Mouse (Mus musculus) neural tube, embryonic 15.5 days (tissue): ENCODE data around the gene Aqp8. TPM values are rescaled to one million over a fixed set of nuclear protein-coding genes. Genes with fewer than 3 reads are reported as not detected.
A peak's percentile ranks its signal among the peaks of the same experiment; 100 is the strongest.

Experiments used
- ATAC-seq: fragments of 200-750 bp; cut with Nextera tagmentation; 2 replicates; pipeline ENCODE4 v1.8.0; 2017; ENCODE audit warnings: mild to moderate bottlenecking, moderate TSS enrichment, moderate library complexity; ENCODE audit not compliant: low FRiP score
- H3K27ac ChIP-seq: fragments of 300-500 bp; sonication (generic); replicated peaks from 2 replicates; pipeline ENCODE4 v1.5.1; 2015; ENCODE audit warnings: mild to moderate bottlenecking, inconsistent platforms
- H3K27me3 ChIP-seq: fragments of 300-500 bp; sonication (generic); replicated peaks from 2 replicates; pipeline ENCODE4 v1.6.1; 2015; ENCODE audit warnings: inconsistent platforms
- H3K36me3 ChIP-seq: fragments of 300-500 bp; sonication (generic); 2 replicates; pipeline ENCODE4 v1.6.1; 2015; ENCODE audit warnings: inconsistent platforms
- H3K4me1 ChIP-seq: fragments of 300-500 bp; sonication (generic); 2 replicates; pipeline ENCODE4 v1.6.1; 2015; ENCODE audit warnings: inconsistent platforms
- H3K4me2 ChIP-seq: fragments of 300-500 bp; sonication (generic); 2 replicates; pipeline ENCODE4 v1.6.1; 2015; ENCODE audit warnings: inconsistent platforms, mild to moderate bottlenecking, moderate library complexity
- H3K4me3 ChIP-seq: fragments of 300-500 bp; sonication (generic); replicated peaks from 2 replicates; pipeline ENCODE4 v1.5.1; 2015; ENCODE audit warnings: mild to moderate bottlenecking, inconsistent platforms
- H3K9ac ChIP-seq: fragments of 300-500 bp; sonication (generic); replicated peaks from 2 replicates; pipeline ENCODE4 v1.6.1; 2015; ENCODE audit warnings: mild to moderate bottlenecking, inconsistent platforms
- H3K9me3 ChIP-seq: fragments of 300-500 bp; sonication (generic); replicated peaks from 2 replicates; pipeline ENCODE4 v1.6.1; 2016; ENCODE audit warnings: inconsistent platforms
- WGBS: fragments of 180-500 bp; shearing (Covaris S2); methylation state at CpG from one replicate; pipeline ENCODE4 v1.1.7; 2015; ENCODE audit warnings: mixed read lengths; 5-methylcytosine and 5-hydroxymethylcytosine counted together
- polyA plus RNA-seq: library from polyadenylated mRNA; unstranded; fragments of >200 nt; fragmentation: Nextera tagmentation; extraction: Ambion mirVana; gene quantifications from 2 replicates; pipeline ENCODE4 v1.2.1, GENCODE M21; 2015

Gene Aqp8
- polyA plus RNA-seq, 1 experiment from 2014 or later = not detected

DNA sequence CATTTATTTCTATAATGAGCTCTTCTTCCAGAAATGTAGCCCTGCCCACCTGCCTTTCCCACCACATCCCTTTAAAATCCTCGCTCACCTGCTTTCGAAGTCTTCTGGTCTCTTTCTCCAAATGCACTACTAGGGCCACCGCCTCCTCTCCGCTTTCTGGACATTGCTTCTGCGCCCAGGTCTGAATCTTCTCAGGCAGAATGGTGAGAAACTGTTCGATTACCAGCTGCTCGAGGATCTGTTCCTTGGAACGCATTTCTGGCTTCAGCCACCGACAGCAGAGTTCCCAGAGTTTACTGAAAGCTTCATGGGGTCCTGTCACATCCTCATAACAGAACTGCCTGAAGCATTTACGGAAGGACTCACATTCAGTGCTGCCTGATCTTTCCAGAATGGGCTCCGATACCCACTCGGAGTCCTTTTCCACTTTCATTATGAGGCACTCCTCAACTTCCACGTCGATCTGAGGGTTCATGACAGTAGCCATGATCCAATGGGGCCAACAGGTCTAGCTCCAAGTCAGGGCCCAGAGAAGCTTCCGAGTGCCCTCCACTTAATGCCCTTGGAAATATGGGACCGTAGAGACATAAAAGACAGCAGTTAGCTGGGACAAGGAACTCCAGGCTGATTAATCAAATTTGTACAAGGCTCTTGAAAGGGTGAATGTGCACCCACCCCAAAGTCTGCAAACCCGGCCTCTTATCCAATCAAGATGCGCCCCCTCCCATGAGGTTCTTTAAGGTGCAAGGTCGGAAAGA lies 37.6 kb downstream of the Aqp8 start:
- H3K4me3 ChIP-seq = peak overlapping the region; percentile 93
- ATAC-seq = 0 out of 2 replicates have a peak, but pooled peaks have one; percentile 19
- H3K4me1 ChIP-seq = peaks cover 35% of the 10 kb centered on the region
- peaks cover 22% of the 10 kb centered on the region for H3K36me3 ChIP-seq
- WGBS = 33% methylated on average over 19 of the region's 19 CpGs
- H3K9me3 ChIP-seq = no peaks in the 10 kb centered on the region
- no peaks in the 10 kb centered on the region for H3K27me3 ChIP-seq
- peak overlapping the region; percentile 96 for H3K27ac ChIP-seq
- peak overlapping the region; percentile 91 for H3K9ac ChIP-seq
- H3K4me2 ChIP-seq = peak overlapping the region; percentile 90

DNA sequence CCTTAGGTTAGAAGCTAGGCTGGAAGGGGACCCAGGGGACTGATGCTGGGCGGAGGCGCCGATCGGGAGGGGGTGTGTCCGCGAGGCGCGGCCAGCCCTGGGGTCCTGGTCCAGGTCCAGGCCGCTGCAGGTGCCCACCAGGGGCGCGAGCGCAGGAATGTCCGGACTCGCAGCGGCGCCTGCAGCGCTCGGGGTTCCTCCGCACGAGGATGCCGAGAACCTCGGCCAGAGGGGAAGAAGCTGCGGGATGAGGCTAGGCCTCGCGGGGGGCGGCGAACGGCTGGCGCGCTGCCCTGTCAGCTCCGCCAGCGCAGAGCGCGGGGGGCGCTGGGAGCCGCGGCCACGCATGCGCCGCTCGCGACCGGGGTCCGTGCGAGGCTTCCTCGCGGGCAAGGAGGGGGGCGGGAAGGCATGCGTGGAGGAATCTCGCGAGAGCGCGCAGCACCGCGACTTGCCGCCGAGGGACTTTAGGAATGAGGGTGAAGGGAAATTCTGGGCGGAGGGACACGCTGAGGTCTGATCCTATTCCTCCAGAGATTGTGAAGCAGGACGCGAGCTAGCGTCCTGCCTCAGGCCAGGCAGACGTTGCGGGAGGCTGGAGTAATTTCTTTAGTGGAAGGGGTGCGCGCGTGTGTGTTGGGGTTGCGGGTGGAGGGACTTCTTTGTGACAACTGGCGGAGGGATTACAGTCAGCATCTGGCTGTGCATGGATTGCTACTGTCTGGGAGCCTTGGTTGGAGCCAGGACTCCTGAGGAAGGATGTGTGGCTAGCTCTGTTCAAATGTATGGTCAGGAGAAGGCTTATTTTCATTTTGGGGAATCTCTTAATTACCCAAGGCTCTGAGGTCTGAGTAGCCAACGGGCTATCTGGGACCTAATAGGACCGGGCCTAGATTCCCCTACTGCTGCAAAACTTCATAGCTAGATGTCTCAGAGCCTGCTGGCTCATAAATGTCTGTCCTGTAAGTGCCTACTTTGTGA lies 38.4 kb downstream of the Aqp8 start, which contains the start of gene Zkscan2:
TSS of gene Zkscan2 (minus strand) at position 211 of the 981 bp plus-strand sequence.
- peak; percentile 97 for ATAC-seq
- peak within 1 kb of the TSS; percentile 96 for H3K27ac ChIP-seq
- under 1% methylated on average over 70 of the region's 71 CpGs for WGBS
- peak within 1 kb of the TSS; percentile 93 for H3K4me3 ChIP-seq
- peaks cover 35% of the 10 kb centered on the region for H3K4me1 ChIP-seq
- peaks cover 14% of the 10 kb centered on the region for H3K36me3 ChIP-seq
- no peaks in the 10 kb centered on the region for H3K9me3 ChIP-seq
- H3K4me2 ChIP-seq = peak within 1 kb of the TSS; percentile 90
- peak within 1 kb of the TSS; percentile 91 for H3K9ac ChIP-seq
- no peaks in the 10 kb centered on the region for H3K27me3 ChIP-seq

DNA sequence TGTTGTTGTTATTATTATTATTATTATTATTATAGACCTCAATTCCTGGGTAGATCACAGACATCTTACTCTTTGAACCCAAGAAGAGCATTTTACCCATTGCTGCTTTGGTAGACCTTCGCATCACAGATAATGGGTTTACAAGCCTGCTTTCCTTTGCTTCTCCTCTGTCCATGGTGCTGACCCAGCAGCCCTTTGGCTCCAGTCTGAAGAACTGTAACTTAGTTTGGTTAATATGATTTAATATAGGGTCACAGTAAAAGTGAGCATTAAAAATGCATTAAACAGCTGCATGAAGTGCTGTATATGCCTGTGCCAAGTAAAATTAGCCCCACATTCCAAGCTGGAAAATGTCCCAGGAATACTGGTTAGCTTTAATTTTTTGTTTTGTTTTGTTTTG lies 41.3 kb downstream of the Aqp8 start:
- no peak overlapping the region for H3K9ac ChIP-seq
- H3K4me2 ChIP-seq = no peak overlapping the region
- H3K9me3 ChIP-seq = no peaks in the 10 kb centered on the region
- no peaks in the 10 kb centered on the region for H3K27me3 ChIP-seq
- H3K36me3 ChIP-seq = no peaks in the 10 kb centered on the region
- 40% methylated on average over 1 of the region's 1 CpGs for WGBS
- peaks cover 27% of the 10 kb centered on the region for H3K4me1 ChIP-seq
- H3K4me3 ChIP-seq = no peak overlapping the region
- ATAC-seq = no peak
- H3K27ac ChIP-seq = no peak overlapping the region

DNA sequence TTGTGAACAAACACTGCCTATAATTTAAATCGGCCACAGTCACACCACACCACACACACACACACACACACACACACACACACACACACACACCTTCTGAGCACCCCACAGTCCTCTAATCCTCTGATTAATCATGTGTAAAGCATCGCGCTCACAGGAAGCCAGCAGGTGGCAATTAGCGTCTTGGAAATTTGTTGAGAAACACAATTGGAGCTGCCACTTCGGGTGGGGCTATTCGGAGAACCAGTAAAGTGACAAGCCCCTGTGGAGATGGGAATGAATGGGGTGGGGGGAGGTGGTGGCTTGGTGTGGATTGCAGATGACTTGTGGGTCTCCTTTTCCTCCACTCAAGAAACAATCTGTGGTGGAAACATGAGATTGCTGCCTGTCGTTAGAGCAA lies 45.9 kb downstream of the Aqp8 start:
- Histone ChIP-seq H3K9me3 (no peaks in the 10 kb centered on the region), H3K4me3 (no peak overlapping the region), H3K36me3 (0 out of 2 replicates have a peak, but pooled peaks cover 3% of the 10 kb centered on the region), H3K9ac (no peak overlapping the region), H3K27me3 (no peaks in the 10 kb centered on the region), H3K4me1 (0 out of 2 replicates have a peak, but pooled peaks cover 2% of the 10 kb centered on the region), H3K27ac (no peak overlapping the region), H3K4me2 (no peak overlapping the region)
- WGBS = 47% methylated on average over 7 of the region's 7 CpGs
- no peak for ATAC-seq

Other genes with a start within 250 kb of the Aqp8 start
- gene Slc5a11, start 247.5 kb upstream of the Aqp8 start, polyA plus RNA-seq = 0.40 and 0.42 TPM in 2 replicates
- 94.8 and 104 TPM in 2 replicates for gene Lcmt1, start 92.5 kb upstream of the Aqp8 start, polyA plus RNA-seq
- gene Arhgap17, start 92.4 kb upstream of the Aqp8 start, polyA plus RNA-seq = 8.7 and 12.8 TPM in 2 replicates
- 9.1 and 11.4 TPM in 2 replicates for gene Zkscan2, start 38.2 kb downstream of the Aqp8 start, polyA plus RNA-seq